Mouse (Mus musculus) layer of hippocampus, adult 9-10 months (tissue): ENCODE measurements at regions not wholly inside any gene's neighbourhood (a gene's known extent, or its start where the extent isn't known, plus 50 kb on each side); places are given as distances from the start of the nearest gene placed in this dataset.

ENCODE experiments used
- DNase-seq: peaks from one replicate; pipeline ENCODE4 v3.0.0; 2022; ENCODE audit warnings: low spot score

- DNase-seq: no peak
Observed at GRCm38 (mm10) chr11:7010858-7011257, 52.4 kb upstream of the Adcy1 start.

- no peak for DNase-seq
Observed at GRCm38 (mm10) chr11:6999329-6999728, 64.0 kb upstream of the Adcy1 start.

GRCm38 (mm10) chr11:6998810-6999209, 64.5 kb upstream of the Adcy1 start:
- no peak for DNase-seq

GRCm38 (mm10) chr11:6997508-6997907, 65.8 kb upstream of the Adcy1 start:
- DNase-seq: no peak

DNA sequence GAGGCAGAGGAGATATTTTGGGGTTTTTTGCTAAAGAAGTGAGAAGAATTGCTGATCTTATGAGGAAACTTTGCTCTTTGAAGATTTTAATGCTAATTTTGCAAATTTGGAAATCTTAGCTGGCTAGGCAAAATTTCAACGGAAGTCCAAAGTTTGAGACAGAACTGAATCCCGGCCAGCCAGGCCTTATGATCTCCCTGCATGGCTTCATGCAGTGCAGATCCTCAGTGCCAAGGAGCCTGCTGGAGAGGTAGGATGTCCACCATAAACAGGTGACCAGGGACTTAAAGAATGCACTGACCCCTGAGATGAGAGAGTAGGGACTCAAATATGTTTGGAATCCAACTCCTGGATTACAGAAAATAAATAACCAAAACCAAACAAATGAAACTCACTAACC, 69.6 kb upstream of the Adcy1 start:
- DNase-seq: no peak

GRCm38 (mm10) chr11:6991626-6992025, 71.7 kb upstream of the Adcy1 start:
- DNase-seq: no peak

DNA sequence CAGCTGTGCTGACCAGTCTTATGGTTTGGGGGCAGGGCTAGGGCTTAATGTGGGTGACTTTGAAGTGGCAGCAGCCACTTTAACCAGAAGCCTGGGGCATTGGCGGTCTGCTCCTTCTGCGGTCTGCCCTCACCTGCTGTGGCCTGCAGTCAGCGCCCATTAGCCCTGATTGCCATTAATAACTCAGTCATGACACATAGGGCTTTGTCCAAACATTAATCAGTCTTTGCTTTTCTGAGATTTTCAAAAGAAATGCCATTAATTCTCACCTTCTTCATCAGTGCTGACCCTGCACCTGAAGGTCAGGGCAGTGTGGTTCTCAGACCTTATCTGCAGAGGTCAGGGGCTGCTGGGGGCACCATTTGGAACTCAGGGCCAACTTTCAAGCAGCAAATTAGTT, 72.6 kb upstream of the Adcy1 start:
- no peak for DNase-seq

DNA sequence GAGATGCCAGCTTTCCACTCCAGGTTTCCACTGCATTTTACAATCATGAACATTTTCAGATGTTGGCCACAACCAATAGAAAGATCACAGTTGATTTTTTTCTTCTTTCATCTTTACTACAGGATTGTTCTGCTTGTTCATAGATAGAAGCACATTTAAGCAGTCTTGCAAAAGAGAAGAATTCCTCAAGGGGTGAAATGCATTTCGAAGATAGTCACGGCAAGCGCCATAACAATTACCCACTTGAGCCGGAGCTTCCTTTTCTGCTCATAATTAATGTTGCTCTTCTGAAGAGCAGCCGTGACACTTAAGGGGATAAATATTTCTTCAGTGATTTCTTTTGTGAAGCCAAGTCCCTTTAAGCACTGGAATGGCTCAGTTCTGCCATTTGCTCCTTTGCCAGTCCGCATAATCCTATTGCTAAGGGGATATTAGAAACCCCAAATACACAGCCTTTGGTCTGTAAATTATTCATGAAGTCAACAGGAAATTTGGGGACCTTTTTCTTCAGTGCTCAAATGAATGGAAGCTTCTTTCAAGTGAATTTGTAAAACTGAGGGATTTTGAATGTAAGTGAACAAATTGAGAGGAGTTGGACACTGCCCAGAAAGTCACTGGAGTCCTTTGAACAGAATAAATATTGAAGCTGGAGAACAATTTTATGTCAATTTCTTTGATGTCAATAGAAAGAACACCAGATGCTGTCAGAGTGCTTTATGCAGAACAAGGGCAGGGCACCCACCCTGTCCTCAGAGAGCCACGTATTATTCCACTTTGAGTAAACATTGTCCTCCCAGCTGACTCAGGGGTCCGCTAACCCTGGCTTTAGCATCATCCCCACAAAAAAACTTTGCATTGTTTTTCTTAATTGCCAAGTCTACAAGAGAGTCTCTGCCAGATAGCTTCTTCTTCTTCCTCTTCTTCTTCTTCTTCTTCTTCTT, 74.1 kb upstream of the Adcy1 start:
- DNase-seq: no peak

- DNase-seq: no peak
Observed at GRCm38 (mm10) chr11:6987995-6988394, 75.3 kb upstream of the Adcy1 start.

DNA sequence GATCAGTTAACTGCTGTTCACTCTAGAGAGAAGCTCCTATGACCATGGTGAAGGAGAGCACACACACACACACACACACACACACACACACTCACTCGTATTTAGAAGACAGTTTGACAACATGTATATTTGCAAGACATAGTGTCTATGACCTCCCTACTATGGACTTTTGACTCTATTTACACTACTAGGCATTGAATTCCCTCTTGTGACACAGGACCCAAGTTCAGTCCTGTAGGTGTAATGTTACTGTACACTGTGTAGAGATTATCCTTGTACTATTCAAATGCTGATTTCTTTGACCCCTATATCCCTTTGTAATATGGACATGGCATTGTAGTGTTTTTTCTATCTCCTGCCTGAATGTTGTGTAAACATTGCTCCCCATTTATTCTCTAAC, 76.2 kb upstream of the Adcy1 start:
- no peak for DNase-seq

DNA sequence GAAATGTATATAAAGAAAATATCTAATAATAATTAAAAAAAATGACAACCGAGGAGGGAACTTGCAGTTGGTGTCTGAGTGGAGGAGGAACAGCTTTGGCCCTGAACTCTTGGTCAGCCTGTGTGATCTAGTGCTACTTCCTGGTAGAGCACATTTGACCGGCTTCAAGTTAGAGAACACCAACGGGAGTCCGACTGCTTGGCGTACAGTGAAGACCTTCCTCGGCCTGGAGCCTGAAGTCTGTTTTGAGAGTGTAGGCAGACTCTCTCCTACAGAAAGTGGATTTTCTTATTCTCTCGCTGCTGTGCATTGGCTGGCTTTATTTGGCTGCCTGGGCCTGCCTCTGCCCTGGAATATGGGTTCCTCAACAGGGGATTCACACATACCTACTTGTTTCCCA, 81.2 kb upstream of the Adcy1 start:
- no peak for DNase-seq

GRCm38 (mm10) chr11:6979656-6980055, 83.6 kb upstream of the Adcy1 start:
- DNase-seq: no peak

GRCm38 (mm10) chr11:6969196-6969595, 94.1 kb upstream of the Adcy1 start:
- DNase-seq: no peak

GRCm38 (mm10) chr11:6966968-6967367, 96.3 kb upstream of the Adcy1 start:
- DNase-seq: peak; percentile 79

DNA sequence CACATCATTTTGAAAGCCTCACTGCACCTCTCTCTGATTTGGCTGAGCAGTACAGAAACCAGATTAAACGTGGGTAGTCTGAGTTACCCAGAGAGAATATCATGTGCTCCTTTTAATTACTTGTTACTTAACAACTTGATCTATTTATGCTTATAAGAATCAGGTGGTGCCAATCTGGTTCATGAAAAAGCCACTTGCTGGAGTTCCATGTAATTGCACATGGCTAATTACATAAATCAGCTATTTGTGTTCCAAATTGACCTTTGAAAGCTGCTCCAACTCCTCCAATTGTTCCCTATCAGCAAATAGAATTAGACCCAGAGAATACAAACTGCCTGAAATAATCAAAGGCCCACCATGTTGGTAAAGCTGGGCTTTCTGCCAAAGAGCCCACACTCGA, 98.8 kb upstream of the Adcy1 start:
- peak; percentile 54 for DNase-seq

GRCm38 (mm10) chr11:6963600-6963999, 99.7 kb upstream of the Adcy1 start:
- DNase-seq: no peak

DNA sequence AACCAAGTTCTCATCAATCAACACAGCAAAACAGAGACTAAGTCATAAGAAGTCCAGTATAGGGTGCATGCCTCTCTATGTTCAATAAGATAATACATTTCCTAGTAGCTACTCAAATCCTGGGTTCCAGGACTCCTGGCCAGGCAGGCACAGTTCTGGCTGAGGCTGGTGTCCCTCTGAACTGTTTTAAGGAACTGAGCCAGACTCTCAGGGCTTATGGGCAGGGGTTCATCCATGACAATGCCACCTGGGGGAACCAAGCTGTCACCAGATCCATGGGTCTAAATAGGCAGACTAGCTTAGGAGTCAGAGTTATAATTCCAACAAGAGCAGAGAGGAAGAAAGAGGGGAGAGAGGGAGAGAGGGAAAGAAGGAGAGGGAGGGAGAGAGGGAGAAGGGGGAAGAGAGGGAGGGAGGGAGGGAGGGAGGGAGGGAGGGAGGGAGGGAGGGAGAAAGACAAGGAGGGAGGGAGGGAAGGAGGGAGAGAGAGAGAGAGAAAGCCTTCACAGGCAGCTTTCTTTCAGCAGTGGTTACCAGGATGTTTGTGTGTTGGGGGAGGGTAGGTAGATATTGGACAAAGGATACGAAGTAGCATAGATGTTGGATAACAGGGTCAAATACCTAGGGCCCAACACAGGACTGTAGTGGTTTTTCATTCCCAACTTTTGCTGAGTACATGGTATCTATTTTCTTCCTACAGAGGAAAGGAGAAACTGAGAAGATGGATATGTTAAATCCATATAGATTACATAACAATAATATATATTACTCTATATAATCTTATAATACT, 100.3 kb upstream of the Adcy1 start:
- no peak for DNase-seq

DNA sequence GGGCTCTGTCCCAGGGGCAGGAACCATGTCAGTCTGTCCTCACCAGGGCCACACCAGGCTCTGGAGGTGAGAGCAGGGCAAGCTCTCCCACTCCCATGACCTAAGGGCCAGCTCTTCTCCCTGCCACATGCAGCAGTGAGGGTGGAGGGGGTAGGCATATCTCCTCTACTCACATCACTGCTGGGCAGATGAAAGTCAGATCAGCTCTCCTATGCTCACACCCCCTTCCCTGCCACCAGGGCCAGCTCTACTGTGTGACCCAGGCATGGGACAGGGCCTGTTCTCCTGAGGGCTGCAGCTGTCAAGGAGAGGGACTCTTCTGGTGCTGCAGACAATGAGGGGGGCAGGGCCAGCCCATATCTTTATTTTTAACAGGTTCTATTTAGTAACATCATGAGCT, 101.0 kb upstream of the Adcy1 start:
- DNase-seq: no peak

- DNase-seq: no peak
Observed at GRCm38 (mm10) chr11:6952787-6953186, 110.5 kb upstream of the Adcy1 start.

- no peak for DNase-seq
Observed at GRCm38 (mm10) chr11:6951361-6951760, 111.9 kb upstream of the Adcy1 start.

GRCm38 (mm10) chr11:6949051-6949450, 111.6 kb upstream of the Gm11983 start:
- DNase-seq: no peak

DNA sequence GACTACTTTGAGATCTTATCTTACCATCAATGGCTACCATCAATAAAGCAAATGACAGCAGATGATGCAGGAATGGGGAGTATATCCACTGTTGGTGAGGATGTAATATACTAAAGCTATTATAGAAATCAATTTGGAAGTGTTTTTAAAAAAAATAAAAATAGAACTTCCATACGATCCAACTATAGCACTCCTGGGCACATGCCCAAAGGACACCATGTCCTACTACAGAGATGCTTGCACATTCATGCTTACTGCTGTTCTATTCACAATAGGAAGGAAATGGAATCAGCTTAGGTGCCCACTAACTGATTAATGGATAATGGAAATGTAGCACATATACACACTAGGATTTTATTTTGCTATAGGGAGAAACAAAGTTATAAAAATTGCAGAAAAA, 96.7 kb upstream of the Gm11983 start:
- no peak for DNase-seq

DNA sequence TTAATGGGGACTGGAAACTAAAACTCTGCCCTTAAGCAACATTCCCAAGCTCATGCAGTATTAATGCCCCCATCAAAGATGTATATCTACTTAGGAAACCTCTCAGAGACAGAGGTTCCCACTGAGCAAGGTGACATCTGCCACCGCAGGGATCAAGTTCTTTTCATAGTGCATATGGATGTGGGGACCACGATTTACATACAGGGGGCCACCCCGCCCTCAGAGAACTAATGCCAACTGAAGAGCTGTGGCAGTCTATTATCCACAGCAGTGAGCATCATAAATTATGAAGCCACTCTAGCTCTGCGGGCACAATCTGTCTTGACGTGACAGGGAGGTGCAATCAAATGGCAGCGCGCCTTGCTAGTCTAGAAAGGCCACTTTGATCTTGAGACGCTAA, 88.6 kb upstream of the Gm11983 start:
- no peak for DNase-seq
